Mouse (Mus musculus): ENCODE measurements at regions not wholly inside any gene's neighbourhood (a gene's known extent, or its start where the extent isn't known, plus 50 kb on each side); places are given as distances from the start of the nearest gene placed in this dataset.
A peak's percentile ranks its signal among the peaks of the same experiment; 100 is the strongest.

- no peaks in the 10 kb centered on the region for H3K27me3 ChIP-seq
- WGBS: 71% methylated on average over 3 of the region's 3 CpGs
- H3K4me1 ChIP-seq: no peaks in the 10 kb centered on the region
- H3K9ac ChIP-seq: no peak overlapping the region
- H3K4me3 ChIP-seq (replicated peaks): no peak overlapping the region
- ATAC-seq (replicated peaks; ENCODE audit: low FRiP score): no peak
- H3K27ac ChIP-seq: no peak overlapping the region
- H3K36me3 ChIP-seq: no peaks in the 10 kb centered on the region
- H3K4me2 ChIP-seq: no peak overlapping the region
- no peaks in the 10 kb centered on the region for H3K9me3 ChIP-seq (replicated peaks)
Measured at GRCm38 (mm10) chr12:7192591-7192990, 784.9 kb upstream of the Apob start.

GRCm38 (mm10) chr12:7198098-7198497 lies 779.4 kb upstream of the Apob start:
- Histone ChIP-seq H3K4me3 (replicated peaks) (no peak overlapping the region), H3K9ac (no peak overlapping the region), H3K36me3 (no peaks in the 10 kb centered on the region), H3K4me1 (no peaks in the 10 kb centered on the region), H3K9me3 (replicated peaks) (no peaks in the 10 kb centered on the region), H3K4me2 (no peak overlapping the region), H3K27me3 (no peaks in the 10 kb centered on the region), H3K27ac (no peak overlapping the region)
- no peak for ATAC-seq (replicated peaks; ENCODE audit: low FRiP score)

DNA sequence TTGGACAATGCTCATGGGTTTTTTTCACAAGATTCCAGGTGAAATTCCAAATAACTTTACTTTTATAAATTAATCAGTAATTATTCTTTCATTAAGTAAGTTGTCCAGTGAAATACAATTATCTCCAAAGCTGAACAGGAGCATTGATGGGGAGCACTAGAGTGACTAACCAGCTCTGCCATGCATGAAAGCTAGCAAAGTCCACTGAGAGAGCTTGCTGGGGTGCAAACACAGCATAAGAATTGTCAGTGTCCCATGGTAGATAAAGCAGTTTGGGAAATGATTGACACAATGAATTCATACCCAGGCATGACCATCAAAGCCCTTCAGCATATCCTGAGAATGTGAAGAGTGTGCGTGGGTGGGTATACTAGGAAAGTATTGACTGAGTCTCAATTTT lies 776.6 kb upstream of the Apob start:
- Histone ChIP-seq H3K27ac (no peak overlapping the region), H3K9ac (no peak overlapping the region), H3K36me3 (no peaks in the 10 kb centered on the region), H3K4me1 (no peaks in the 10 kb centered on the region), H3K4me3 (replicated peaks) (no peak overlapping the region), H3K9me3 (replicated peaks) (no peaks in the 10 kb centered on the region), H3K4me2 (no peak overlapping the region), H3K27me3 (no peaks in the 10 kb centered on the region)
- ATAC-seq (replicated peaks; ENCODE audit: low FRiP score): peak; percentile 71; the same call in 1 of the 2 replicates
- 86% methylated on average over 1 of the region's 1 CpGs for WGBS

DNA sequence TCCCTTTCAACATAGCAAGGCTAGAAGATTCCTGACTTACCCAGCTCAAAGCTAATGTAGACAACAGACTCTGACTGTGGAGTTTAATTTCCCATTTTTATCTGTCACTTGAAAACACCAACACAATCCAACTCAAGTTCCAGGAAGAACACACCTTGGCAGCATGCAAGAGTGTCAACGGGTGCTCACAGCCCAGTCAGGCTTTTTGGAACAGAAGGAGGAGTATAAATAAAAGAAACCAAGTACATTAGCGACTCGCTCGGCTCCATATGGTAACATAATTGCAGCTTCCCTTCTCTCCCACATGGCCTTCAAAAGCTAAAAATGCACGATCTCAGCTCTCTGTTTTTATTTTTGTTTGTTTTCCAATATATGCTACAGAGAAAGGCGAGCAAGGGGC lies 761.8 kb upstream of the Apob start:
- WGBS: 72% methylated on average over 6 of the region's 6 CpGs
- H3K36me3 ChIP-seq: no peaks in the 10 kb centered on the region
- no peak overlapping the region for H3K9ac ChIP-seq
- no peaks in the 10 kb centered on the region for H3K27me3 ChIP-seq
- no peak overlapping the region for H3K27ac ChIP-seq
- H3K4me1 ChIP-seq: no peaks in the 10 kb centered on the region
- no peak overlapping the region for H3K4me2 ChIP-seq
- H3K9me3 ChIP-seq (replicated peaks): no peaks in the 10 kb centered on the region
- no peak overlapping the region for H3K4me3 ChIP-seq (replicated peaks)
- no peak for ATAC-seq (replicated peaks; ENCODE audit: low FRiP score)

GRCm38 (mm10) chr12:7217499-7217898 lies 759.9 kb upstream of the Apob start:
- no peaks in the 10 kb centered on the region for H3K36me3 ChIP-seq
- no peak for ATAC-seq (replicated peaks; ENCODE audit: low FRiP score)
- H3K27ac ChIP-seq: no peak overlapping the region
- no peaks in the 10 kb centered on the region for H3K27me3 ChIP-seq
- no peak overlapping the region for H3K9ac ChIP-seq
- H3K9me3 ChIP-seq (replicated peaks): no peaks in the 10 kb centered on the region
- no peak overlapping the region for H3K4me3 ChIP-seq (replicated peaks)
- H3K4me2 ChIP-seq: no peak overlapping the region
- no peaks in the 10 kb centered on the region for H3K4me1 ChIP-seq
- WGBS: 56% methylated on average over 3 of the region's 3 CpGs

GRCm38 (mm10) chr12:7228124-7228523 lies 749.3 kb upstream of the Apob start:
- Histone ChIP-seq H3K27ac (no peak overlapping the region), H3K36me3 (no peaks in the 10 kb centered on the region), H3K27me3 (no peaks in the 10 kb centered on the region), H3K9ac (no peak overlapping the region), H3K4me1 (no peaks in the 10 kb centered on the region), H3K4me3 (replicated peaks) (no peak overlapping the region), H3K4me2 (no peak overlapping the region), H3K9me3 (replicated peaks) (no peaks in the 10 kb centered on the region)
- WGBS: 68% methylated on average over 2 of the region's 2 CpGs
- no peak for ATAC-seq (replicated peaks; ENCODE audit: low FRiP score)

- WGBS: 56% methylated on average over 9 of the region's 9 CpGs
- Histone ChIP-seq H3K36me3 (no peaks in the 10 kb centered on the region), H3K9me3 (replicated peaks) (no peaks in the 10 kb centered on the region), H3K27me3 (no peaks in the 10 kb centered on the region), H3K27ac (no peak overlapping the region), H3K4me3 (replicated peaks) (no peak overlapping the region), H3K4me2 (no peak overlapping the region), H3K4me1 (no peaks in the 10 kb centered on the region), H3K9ac (no peak overlapping the region)
- no peak for ATAC-seq (replicated peaks; ENCODE audit: low FRiP score)
Measured at GRCm38 (mm10) chr12:7228541-7229225, 748.8 kb upstream of the Apob start.

DNA sequence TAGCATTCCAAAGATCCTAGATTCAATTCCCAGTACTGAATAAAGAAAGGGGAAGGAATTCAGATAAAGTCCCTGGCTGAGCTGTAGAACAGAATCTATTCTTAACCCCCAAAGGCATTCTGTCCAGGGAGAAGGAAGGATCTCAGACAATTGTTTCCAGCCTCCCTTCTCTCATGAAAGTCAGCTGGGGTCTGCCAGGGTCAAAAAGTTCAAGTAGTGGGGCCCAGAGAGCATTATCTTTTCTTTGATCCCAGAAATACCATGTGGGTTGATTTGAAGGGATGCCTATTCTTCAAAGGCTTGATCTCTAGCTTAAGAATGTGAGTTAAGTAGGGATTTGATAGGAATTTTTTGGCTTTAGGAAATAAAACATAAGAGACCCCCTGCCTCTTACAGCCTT lies 727.1 kb upstream of the Apob start:
- H3K27me3 ChIP-seq: no peaks in the 10 kb centered on the region
- H3K4me3 ChIP-seq (replicated peaks): no peak overlapping the region
- H3K9me3 ChIP-seq (replicated peaks): no peaks in the 10 kb centered on the region
- ATAC-seq (replicated peaks; ENCODE audit: low FRiP score): no peak
- H3K27ac ChIP-seq: no peak overlapping the region
- no peaks in the 10 kb centered on the region for H3K36me3 ChIP-seq
- H3K4me2 ChIP-seq: no peak overlapping the region
- H3K9ac ChIP-seq: no peak overlapping the region
- no peaks in the 10 kb centered on the region for H3K4me1 ChIP-seq

GRCm38 (mm10) chr12:7270587-7270986 lies 706.9 kb upstream of the Apob start:
- H3K4me2 ChIP-seq: no peak overlapping the region
- ATAC-seq (replicated peaks; ENCODE audit: low FRiP score): peak; percentile 77; the same call in 1 of the 2 replicates
- H3K27me3 ChIP-seq: no peaks in the 10 kb centered on the region
- no peaks in the 10 kb centered on the region for H3K36me3 ChIP-seq
- H3K4me3 ChIP-seq (replicated peaks): no peak overlapping the region
- 65% methylated on average over 1 of the region's 1 CpGs for WGBS
- no peak overlapping the region for H3K9ac ChIP-seq
- no peak overlapping the region for H3K27ac ChIP-seq
- H3K4me1 ChIP-seq: no peaks in the 10 kb centered on the region
- no peaks in the 10 kb centered on the region for H3K9me3 ChIP-seq (replicated peaks)

DNA sequence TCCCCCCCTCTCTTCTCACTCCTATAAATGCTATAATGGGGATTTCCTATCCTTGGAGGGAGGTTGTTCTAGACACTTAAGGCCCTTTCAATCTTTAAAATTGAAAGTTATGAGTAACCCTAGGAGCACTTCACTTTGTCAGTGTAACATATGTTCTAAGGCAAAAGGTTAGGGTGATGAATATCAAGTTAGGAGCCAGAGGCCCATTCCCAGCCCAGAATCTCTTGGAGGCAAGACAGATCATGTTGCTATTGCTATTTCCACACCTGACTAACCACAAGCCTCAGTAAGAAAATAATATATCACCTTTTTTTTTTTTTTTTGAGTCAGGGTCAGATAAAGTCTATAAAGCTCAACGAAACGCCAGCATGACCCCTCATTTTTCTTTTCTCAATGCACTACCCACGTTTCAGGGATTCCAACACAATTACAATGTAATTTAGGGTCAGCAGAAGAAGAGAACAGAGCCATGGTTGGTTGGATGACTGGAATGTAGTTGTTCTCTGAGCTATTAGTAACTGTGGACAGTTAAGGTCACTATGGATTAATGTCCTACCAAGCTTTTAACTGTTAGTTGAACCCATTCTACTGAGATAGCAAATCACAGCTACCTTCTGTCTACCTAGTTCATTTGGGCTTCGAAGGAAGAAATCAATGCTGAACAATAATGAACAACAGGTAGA lies 693.0 kb upstream of the Apob start:
- H3K27me3 ChIP-seq: no peaks in the 10 kb centered on the region
- H3K4me3 ChIP-seq (replicated peaks): no peak overlapping the region
- ATAC-seq (replicated peaks; ENCODE audit: low FRiP score): peak; percentile 80
- H3K27ac ChIP-seq: no peak overlapping the region
- H3K9me3 ChIP-seq (replicated peaks): no peaks in the 10 kb centered on the region
- H3K4me1 ChIP-seq: no peaks in the 10 kb centered on the region
- no peaks in the 10 kb centered on the region for H3K36me3 ChIP-seq
- 28% methylated on average over 4 of the region's 4 CpGs for WGBS
- H3K9ac ChIP-seq: no peak overlapping the region
- no peak overlapping the region for H3K4me2 ChIP-seq

DNA sequence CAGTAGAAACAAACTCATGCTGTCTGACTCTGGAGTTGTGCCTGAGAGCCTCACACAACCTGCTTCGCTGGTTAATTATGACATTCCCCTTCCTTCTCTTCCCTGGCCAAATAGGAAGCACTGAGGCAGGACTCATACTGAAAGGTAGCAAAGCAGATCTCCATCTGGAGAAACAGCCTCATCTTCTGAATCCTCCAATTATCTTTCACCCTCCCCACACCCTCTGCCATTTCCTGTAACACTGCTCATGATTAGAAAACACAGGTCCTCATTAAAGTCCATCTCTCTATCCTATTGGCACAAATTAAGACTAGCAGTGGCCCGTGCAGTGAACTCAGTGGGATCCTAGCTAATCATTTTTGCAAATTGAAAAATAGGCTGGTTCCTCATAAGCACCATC lies 685.9 kb upstream of the Apob start:
- Histone ChIP-seq H3K36me3 (no peaks in the 10 kb centered on the region), H3K27me3 (no peaks in the 10 kb centered on the region), H3K27ac (no peak overlapping the region), H3K9me3 (replicated peaks) (0 out of 2 replicates have a peak, but pooled peaks cover 2% of the 10 kb centered on the region), H3K4me2 (no peak overlapping the region), H3K4me3 (replicated peaks) (no peak overlapping the region), H3K4me1 (no peaks in the 10 kb centered on the region), H3K9ac (no peak overlapping the region)
- no peak for ATAC-seq (replicated peaks; ENCODE audit: low FRiP score)
- WGBS: 71% methylated on average over 2 of the region's 2 CpGs

- Histone ChIP-seq H3K27me3 (no peaks in the 10 kb centered on the region), H3K9me3 (replicated peaks) (0 out of 2 replicates have a peak, but pooled peaks cover 2% of the 10 kb centered on the region), H3K4me2 (no peak overlapping the region), H3K9ac (no peak overlapping the region), H3K4me1 (no peaks in the 10 kb centered on the region), H3K27ac (no peak overlapping the region), H3K36me3 (no peaks in the 10 kb centered on the region), H3K4me3 (replicated peaks) (no peak overlapping the region)
- WGBS: 72% methylated on average over 2 of the region's 2 CpGs
- no peak for ATAC-seq (replicated peaks; ENCODE audit: low FRiP score)
Measured at GRCm38 (mm10) chr12:7297026-7297425, 680.4 kb upstream of the Apob start.

GRCm38 (mm10) chr12:7321453-7321852 lies 656.0 kb upstream of the Apob start:
- Histone ChIP-seq H3K36me3 (no peaks in the 10 kb centered on the region), H3K4me2 (no peak overlapping the region), H3K4me1 (no peaks in the 10 kb centered on the region), H3K4me3 (replicated peaks) (no peak overlapping the region), H3K27me3 (no peaks in the 10 kb centered on the region), H3K27ac (no peak overlapping the region), H3K9ac (no peak overlapping the region), H3K9me3 (replicated peaks) (no peaks in the 10 kb centered on the region)
- ATAC-seq (replicated peaks; ENCODE audit: low FRiP score): no peak
- 85% methylated on average over 2 of the region's 2 CpGs for WGBS
